Mouse (Mus musculus): ENCODE data around the gene Tmcc3.
"Not testable (repeated sequence)": the region's sequence is repeated elsewhere in the genome, so short reads cannot be mapped to it uniquely, and the experiment has no call there.

Gene Tmcc3

DNA sequence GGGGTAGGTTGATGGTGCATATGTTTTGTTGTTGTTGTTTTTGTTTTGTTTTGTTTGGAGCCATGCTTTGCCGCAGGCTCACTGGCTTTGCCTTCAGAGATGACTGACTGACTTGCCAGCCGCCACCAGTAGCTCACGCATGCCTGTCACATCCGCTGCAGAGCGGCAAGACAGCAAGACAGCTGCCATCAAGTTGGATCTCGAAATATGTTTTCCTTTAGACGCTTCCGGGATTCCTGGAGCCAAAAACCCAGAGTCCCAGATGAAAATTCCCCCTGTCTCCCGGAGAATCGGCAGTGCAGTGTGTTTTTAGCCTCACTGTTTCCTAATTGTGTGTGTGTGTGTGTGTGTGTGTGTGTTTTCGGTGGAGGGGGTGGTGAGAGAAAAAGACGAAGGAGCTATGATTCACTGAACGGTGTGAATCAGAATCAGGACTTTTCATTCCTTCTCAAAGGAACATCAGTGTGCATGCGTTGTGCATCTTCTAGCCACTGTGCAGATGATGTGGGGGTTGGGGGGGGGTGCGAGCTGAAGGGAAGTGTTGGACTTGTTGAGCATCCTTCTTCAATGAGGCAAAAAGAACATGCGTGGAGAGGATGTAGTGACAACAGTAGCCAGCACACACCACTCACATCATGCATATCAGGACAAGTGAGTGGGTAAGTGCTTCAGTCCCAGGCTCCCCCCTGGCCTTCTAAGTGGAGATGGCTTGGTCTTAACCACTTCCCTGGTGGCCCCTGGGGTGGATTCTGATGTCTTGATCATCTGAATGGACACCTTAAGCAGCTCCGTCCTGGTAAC lies 208.8 kb downstream of the Tmcc3 start:
- DNase-seq = no peak

GRCm38 (mm10) chr10:94521107-94521401 lies 209.3 kb downstream of the Tmcc3 start:
- DNase-seq = no peak

DNA sequence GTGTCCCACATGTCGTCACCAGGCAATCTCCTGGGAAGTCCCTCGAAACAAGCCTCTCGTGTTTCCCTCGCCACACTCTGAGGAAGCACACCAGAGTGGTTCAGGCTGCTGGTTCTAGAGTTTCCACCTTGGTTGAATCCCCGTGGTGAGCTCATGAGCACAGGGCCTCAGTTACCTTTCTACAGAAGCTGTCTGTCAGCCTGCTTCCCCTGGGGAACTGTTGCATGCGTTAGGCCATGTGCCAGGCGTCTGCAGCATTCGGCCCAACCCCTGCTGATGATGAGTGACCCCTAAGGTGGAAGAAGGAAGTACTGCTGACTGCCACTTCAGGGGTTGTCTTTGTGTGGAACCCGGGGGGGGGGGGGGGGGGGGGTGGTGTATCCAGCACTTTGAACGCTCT lies 210.0 kb downstream of the Tmcc3 start:
- DNase-seq = no peak

GRCm38 (mm10) chr10:94523297-94523696 lies 211.5 kb downstream of the Tmcc3 start:
- DNase-seq = no peak

GRCm38 (mm10) chr10:94523711-94524156 lies 212.0 kb downstream of the Tmcc3 start:
- DNase-seq = peak; percentile 71 to 80

DNA sequence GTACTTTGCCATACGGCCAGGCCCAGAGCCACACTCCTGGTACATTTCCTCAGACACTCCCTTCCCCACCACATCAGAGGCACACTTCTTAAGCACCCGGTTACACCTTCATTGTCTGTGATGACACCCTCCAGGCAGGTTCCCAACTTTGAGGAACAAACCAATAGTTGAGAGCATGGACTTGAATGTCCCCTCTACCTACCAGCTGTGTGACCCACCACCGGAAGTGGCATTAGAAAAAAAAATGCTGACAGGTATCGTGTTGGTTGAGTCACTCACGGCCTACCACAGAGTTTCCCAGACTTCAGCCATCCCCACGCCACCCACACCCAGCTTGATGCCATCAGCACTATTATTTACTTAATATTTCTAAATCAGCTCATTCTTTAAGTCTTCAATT lies 213.2 kb downstream of the Tmcc3 start:
- DNase-seq = no peak

DNA sequence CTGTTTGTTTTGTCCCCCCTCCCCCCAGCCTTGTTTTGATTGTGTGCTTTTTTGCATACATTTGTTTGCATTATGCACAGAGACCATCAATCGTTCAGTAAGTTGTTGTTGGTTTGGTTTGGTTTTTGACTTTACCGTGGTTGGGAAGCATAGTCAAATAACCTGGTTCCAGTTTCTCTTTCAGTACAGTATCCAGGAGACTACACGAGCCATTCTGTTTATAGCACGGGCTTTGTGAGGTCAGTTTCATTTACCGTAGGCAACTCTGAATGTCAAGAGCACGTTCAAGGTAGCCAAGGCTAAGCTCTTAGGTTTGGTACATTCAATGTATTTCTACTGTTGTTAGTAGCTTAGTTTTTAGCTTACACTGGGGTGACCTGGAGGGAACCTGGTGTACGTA lies 214.0 kb downstream of the Tmcc3 start:
- DNase-seq = no peak

- peak; percentile 36 to 45 for DNase-seq
These were observed 215.1 kb downstream of the Tmcc3 start for GRCm38 (mm10) chr10:94526834-94527233.

DNA sequence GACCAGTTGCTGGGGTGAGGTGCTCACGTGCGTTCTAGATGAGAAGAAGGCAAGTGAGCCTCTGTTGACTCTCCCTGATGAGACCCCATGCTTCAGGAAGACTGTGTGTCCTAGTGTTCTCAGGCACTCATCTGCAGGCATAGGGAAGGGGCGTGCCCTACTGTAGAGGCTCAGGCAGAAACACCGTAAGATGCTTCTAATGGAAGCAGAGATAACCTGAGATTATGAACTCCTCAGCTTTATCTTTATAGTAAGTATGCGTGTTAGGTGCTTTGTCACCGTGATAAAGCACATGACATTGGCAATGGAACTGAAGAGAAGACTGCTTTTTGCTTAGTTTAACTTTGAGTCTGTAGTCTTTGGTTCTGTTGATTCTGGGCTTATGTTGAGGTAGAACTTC lies 215.5 kb downstream of the Tmcc3 start:
- DNase-seq = no peak

GRCm38 (mm10) chr10:94530079-94530478 lies 218.3 kb downstream of the Tmcc3 start:
- DNase-seq = no peak

DNA sequence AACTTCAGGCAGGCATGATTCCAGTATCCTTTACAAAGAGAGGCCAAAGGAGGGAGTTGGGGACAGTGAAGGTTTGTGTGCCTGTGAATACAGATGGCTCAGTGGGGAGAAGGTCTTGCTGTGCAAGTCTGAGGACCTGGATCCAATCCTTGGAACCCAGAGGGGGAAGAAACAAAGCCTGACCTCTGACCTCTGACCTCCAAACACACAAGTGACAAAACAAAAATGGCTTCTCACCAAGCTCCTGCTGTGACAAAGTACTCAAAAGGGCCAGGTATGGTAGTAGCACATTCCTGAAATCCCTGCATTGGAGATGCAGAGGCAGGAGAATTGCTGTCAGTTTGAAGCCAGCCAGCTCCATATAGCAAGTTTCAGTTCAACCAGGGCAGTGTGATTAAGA lies 219.7 kb downstream of the Tmcc3 start:
- no peak for DNase-seq

DNA sequence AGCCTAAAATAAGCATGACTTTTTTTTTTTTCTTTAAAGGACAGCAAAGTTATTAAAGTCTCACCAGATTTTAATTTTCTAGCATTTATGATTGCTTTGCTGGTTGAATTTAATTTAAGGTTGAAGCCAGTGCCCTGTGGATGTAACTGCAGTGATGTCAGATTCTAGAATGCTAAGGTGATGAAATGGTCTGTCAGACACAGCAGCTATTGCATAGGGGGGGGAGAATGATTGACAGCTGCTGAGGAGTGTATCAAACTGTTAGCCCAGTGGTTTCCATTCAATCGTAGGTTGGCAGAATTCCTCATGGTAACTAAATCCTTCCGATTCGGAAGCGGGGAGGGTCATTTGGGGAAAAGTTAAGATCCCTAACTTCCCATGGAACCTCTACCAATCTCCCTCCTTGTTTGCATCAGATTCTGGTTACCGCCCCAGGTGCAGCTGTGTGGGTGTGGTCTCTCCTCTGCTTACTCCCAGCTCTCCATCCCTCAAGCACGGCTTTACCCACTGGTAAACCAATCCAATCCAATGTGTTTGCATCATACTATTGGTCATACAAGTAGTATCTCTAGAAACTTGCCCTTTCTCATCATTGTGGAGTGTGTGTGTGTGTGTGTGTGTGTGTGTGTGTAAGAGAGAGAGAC lies 221.5 kb downstream of the Tmcc3 start:
- DNase-seq = no peak

- not testable (repeated sequence) for DNase-seq
These were observed 226.9 kb downstream of the Tmcc3 start for GRCm38 (mm10) chr10:94538623-94539022.

DNA sequence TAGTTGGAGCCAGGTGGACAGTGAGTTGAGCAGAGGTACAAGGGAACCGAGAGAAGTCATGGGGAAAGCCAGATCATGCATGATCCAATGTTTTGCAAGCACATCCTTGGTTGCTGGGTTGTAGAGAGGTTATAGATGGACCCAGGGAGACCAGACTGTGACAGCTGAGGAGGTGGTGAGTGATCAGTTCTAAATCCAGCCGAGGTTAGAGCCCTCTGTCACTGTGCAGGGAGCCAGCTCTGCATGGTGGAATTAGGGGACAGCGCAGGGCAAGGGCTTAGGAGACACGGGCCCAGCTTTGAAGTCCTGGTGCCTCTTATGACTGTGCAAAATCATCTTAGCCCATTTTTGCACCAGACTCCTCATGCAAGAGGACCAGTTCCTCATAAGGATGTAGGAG lies 228.5 kb downstream of the Tmcc3 start:
- no peak for DNase-seq

GRCm38 (mm10) chr10:94543956-94544355 lies 232.2 kb downstream of the Tmcc3 start:
- no peak for DNase-seq

DNA sequence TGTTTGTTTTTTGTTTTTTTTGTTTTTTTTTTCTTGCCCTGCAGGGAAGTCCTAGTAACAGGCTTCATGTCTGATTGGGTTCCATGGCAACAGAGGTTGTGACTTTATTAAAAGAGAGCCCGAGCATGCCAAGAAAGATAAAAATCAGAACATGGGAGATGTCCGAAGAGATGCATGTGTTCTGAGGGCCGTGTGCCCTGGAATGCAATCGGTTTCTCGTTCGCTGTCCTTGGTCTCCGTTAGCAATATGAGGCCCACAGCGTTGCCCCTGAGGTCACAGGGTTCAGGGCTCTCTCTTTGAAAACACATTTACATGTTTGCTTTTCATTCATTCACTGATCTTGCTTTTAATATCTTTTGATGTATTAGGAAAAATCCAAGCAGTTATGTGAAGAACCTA lies 233.1 kb downstream of the Tmcc3 start:
- no peak for DNase-seq

GRCm38 (mm10) chr10:94545259-94546019 lies 233.7 kb downstream of the Tmcc3 start:
- DNase-seq = peak; percentile 43 to 47

- DNase-seq = no peak
These were observed 234.9 kb downstream of the Tmcc3 start for GRCm38 (mm10) chr10:94546617-94547016.

DNA sequence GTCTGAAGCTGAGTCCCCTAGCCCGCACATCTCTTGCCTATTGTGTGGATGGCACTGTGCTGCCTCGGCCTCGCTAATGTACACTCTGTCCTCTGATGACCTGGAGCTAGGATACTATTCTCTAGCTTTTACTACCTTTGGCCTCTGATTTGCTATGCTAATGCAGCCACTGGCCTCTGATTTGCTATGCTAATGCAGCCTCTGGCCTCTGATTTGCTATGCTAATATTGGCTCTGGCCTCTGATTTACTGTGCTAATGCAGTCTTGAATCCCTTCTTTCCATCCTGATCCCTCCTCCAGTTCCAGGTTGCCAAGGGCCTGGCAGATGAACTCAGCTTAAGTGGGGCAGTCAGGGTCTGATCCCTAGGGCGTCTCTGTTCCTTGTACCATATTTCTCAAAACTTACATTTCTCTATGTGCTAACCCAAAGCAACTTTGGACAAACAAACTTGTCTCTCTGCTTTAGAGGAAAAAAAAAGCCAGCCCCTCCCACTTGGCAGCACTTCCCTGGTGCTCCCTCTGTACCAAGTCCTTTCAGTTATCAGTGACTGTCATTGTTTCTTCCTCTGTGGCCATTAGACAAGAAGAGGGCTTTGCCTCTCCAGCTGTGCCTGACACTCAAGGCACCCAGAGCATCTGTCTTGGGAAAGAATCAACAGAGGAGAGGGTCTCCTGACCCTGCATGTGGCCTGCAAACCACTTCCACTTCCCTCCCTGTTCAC lies 237.9 kb downstream of the Tmcc3 start:
- no peak for DNase-seq

- no peak for DNase-seq
These were observed 238.9 kb downstream of the Tmcc3 start for GRCm38 (mm10) chr10:94550649-94551048.

- no peak for DNase-seq
These were observed 239.3 kb downstream of the Tmcc3 start for GRCm38 (mm10) chr10:94551065-94551464.

DNA sequence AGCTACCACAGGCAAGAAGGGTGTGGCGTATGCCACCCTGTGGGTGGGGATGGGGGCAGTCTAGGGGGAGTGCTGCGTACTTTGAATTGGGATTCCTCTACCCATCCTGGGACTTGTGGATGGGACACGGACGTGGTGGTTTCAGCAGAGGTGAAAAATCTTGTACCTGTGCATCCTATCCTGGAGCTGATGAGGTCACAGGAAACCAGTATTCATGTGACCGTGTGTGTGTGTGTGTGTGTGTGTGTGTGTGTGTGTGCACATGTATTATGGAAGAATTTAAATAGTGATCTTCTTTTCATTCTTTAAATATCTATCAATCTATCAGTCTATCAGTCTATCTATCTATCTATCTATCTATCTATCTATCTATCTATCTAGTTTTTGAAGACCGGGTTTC lies 239.8 kb downstream of the Tmcc3 start:
- no peak for DNase-seq

DNA sequence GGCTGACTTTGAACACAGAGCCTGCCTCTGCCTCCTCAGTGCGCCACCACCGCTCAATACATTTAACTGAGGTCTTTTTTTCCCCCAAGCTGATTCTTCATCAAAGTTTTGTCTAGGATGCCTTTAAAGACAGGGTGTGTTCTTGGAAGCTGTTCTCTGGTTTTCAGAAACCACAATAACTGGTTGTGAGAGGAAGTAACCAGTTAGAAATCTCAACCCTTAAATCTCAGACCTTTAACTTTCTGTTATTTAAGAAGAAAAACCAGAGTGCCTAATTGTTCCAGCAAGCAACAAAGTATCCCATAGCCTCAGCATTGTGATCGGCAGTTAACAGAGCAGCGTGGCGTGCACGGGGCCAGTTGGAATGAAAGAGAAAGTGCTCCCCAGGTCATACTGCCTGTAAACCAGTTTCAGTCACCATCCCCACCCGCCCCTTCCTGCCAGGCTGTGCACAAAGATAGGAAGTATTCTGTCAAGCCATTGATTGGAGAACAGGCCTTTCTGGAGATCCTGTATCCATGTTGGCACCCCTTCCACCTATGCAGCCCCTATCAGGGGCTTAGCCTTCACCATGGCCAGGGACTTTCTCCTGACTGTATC lies 240.3 kb downstream of the Tmcc3 start:
- no peak for DNase-seq
